Mouse (Mus musculus) hindbrain, embryonic 14.5 days (tissue): ENCODE results near the gene Atg2b. TPM values are rescaled to one million over a fixed set of nuclear protein-coding genes. Genes with fewer than 3 reads are reported as not detected.

Experiments
- ATAC-seq: fragments of 200-750 bp; cut with Nextera tagmentation; 2 replicates; pipeline ENCODE4 v1.8.0; 2017; ENCODE audit warnings: moderate number of reproducible peaks, mild to moderate bottlenecking, moderate TSS enrichment, moderate library complexity; ENCODE audit not compliant: low FRiP score
- DNase-seq: peaks from one replicate; pipeline ENCODE4 v3.0.0-alpha.2; 2015; ENCODE audit warnings: low spot score
- H3K27ac ChIP-seq: fragments of 300-500 bp; sonication (generic); 2 replicates; pipeline ENCODE4 v1.5.1; 2014; ENCODE audit warnings: mild to moderate bottlenecking, moderate library complexity
- H3K27me3 ChIP-seq: fragments of 300-500 bp; sonication (generic); 2 replicates; pipeline ENCODE4 v1.6.1; 2014; ENCODE audit warnings: mild to moderate bottlenecking, low read length, mixed read lengths; ENCODE audit not compliant: control insufficient read depth, insufficient read depth
- H3K36me3 ChIP-seq: fragments of 300-500 bp; sonication (generic); replicated peaks from 2 replicates; pipeline ENCODE4 v1.6.1; 2014; ENCODE audit not compliant: control insufficient read depth, insufficient read depth
- H3K4me1 ChIP-seq: fragments of 300-500 bp; sonication (generic); replicated peaks from 2 replicates; pipeline ENCODE4 v1.6.1; 2014; ENCODE audit warnings: antibody characterized with exemption, low read length, mixed read lengths; ENCODE audit not compliant: control insufficient read depth, insufficient read depth
- H3K4me2 ChIP-seq: fragments of 300-500 bp; sonication (generic); replicated peaks from 2 replicates; pipeline ENCODE4 v1.6.1; 2014; ENCODE audit warnings: mild to moderate bottlenecking, moderate library complexity
- H3K4me3 ChIP-seq: fragments of 300-500 bp; sonication (generic); replicated peaks from 2 replicates; pipeline ENCODE4 v1.5.1; 2014; ENCODE audit warnings: mild to moderate bottlenecking, low read length
- H3K9ac ChIP-seq: fragments of 300-500 bp; sonication (generic); 2 replicates; pipeline ENCODE4 v1.6.1; 2014
- H3K9me3 ChIP-seq: fragments of 300-500 bp; sonication (generic); 2 replicates; pipeline ENCODE4 v1.6.1; 2016; ENCODE audit warnings: low read length; ENCODE audit not compliant: control insufficient read depth
- WGBS: fragments of 180-500 bp; shearing (Covaris S2); extraction: QIAGEN DNeasy Blood & Tissue Kit; methylation state at CpG from one replicate; pipeline ENCODE4 v1.1.7; 2014; 5-methylcytosine and 5-hydroxymethylcytosine counted together
- polyA plus RNA-seq: library from polyadenylated mRNA; unstranded; fragments of >200 nt; fragmentation: Nextera tagmentation; extraction: Ambion mirVana; gene quantifications from 2 replicates; pipeline ENCODE4 v1.2.1, GENCODE M21; 2014

The Atg2b gene
- polyA plus RNA-seq, 1 experiment from 2014 or later = 18.2 TPM

DNA sequence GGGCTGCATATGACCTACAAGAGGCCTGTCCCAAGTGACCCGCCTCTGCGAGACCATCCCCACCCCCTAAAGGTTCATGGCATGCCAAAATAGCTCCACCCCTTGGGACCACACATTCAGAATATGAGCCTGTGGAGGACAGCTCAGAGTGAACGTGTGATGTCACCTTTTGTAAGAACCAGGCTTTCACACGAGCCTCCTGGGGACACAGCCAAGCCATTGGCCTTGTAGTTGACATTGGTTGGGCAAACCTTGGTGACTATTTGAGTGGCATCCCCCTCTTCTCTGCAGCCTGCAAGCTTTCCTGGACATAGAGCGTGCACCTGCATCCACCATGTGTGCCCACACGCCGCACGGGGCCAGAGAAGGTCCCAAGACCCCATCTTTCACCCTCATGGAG lies 97.5 kb downstream of the Atg2b start:
- H3K9ac ChIP-seq = no peak overlapping the region
- H3K4me2 ChIP-seq = no peak overlapping the region
- H3K27me3 ChIP-seq = no peaks in the 10 kb centered on the region
- DNase-seq (no peak), ATAC-seq (no peak)
- H3K36me3 ChIP-seq = no peaks in the 10 kb centered on the region
- 0 out of 2 replicates have a peak, but pooled peaks cover 3% of the 10 kb centered on the region for H3K4me1 ChIP-seq
- H3K27ac ChIP-seq = no peak overlapping the region
- H3K9me3 ChIP-seq = no peaks in the 10 kb centered on the region
- 85% methylated on average over 8 of the region's 8 CpGs for WGBS
- no peak overlapping the region for H3K4me3 ChIP-seq

GRCm38 (mm10) chr12:105584851-105585250 lies 100.2 kb downstream of the Atg2b start:
- Histone ChIP-seq H3K27me3 (no peaks in the 10 kb centered on the region), H3K4me3 (no peak overlapping the region), H3K9ac (no peak overlapping the region), H3K4me1 (0 out of 2 replicates have a peak, but pooled peaks cover 3% of the 10 kb centered on the region), H3K4me2 (no peak overlapping the region), H3K36me3 (no peaks in the 10 kb centered on the region), H3K27ac (no peak overlapping the region), H3K9me3 (no peaks in the 10 kb centered on the region)
- ATAC-seq = 0 out of 2 replicates have a peak, but pooled peaks have one; percentile 26
- DNase-seq = peak; percentile 70
- WGBS = 21% methylated on average over 11 of the region's 12 CpGs

DNA sequence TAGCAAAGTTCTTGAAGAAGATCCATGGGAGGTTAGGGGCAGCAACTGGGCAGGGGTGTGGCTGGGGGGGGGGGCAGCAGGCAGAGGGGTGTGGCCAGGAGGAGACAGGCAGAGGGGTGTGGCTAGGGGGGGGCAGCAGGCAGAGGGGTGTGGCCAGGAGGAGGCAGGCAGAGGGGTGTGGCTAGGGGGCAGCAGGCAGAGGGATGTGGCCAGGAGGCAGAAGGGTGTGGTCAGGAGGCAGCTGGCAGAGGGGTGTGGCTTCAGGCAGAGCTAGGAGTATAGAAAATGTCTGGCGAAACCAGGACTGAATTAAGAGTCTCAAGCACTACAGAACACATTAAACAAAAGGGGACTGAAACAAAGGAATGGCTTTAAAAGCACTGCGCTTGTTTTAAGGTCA lies 101.5 kb downstream of the Atg2b start:
- 9% methylated on average over 2 of the region's 2 CpGs for WGBS
- 0 out of 2 replicates have a peak, but pooled peaks cover 3% of the 10 kb centered on the region for H3K4me1 ChIP-seq
- H3K27me3 ChIP-seq = no peaks in the 10 kb centered on the region
- H3K36me3 ChIP-seq = no peaks in the 10 kb centered on the region
- H3K27ac ChIP-seq = no peak overlapping the region
- DNase-seq = no peak
- no peak overlapping the region for H3K4me3 ChIP-seq
- H3K9me3 ChIP-seq = no peaks in the 10 kb centered on the region
- H3K9ac ChIP-seq = no peak overlapping the region
- no peak overlapping the region for H3K4me2 ChIP-seq
- ATAC-seq = no peak

DNA sequence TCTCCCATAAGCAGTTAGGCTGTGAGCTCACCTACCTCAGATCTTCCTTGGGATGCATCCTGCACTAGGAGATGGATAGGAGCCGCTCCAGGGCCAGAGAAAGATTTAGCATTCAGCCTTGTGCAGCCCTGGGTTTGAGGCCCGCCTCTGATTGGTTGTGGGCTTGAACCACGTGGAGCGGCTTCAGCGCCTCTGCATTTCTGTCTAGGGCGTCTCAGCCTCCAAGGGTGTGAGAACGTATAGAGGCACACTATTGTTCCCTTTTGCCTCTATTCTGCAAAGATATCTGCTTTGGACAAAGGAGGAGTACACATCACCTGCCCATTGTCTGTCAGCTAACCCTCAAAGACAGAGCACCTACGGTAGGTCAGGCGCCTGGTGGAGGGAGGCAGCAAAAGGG lies 102.5 kb downstream of the Atg2b start:
- Histone ChIP-seq H3K4me2 (no peak overlapping the region), H3K9me3 (no peaks in the 10 kb centered on the region), H3K4me1 (0 out of 2 replicates have a peak, but pooled peaks cover 3% of the 10 kb centered on the region), H3K27ac (no peak overlapping the region), H3K27me3 (no peaks in the 10 kb centered on the region), H3K4me3 (no peak overlapping the region), H3K9ac (no peak overlapping the region), H3K36me3 (no peaks in the 10 kb centered on the region)
- ATAC-seq (no peak), DNase-seq (no peak)
- 57% methylated on average over 9 of the region's 9 CpGs for WGBS

DNA sequence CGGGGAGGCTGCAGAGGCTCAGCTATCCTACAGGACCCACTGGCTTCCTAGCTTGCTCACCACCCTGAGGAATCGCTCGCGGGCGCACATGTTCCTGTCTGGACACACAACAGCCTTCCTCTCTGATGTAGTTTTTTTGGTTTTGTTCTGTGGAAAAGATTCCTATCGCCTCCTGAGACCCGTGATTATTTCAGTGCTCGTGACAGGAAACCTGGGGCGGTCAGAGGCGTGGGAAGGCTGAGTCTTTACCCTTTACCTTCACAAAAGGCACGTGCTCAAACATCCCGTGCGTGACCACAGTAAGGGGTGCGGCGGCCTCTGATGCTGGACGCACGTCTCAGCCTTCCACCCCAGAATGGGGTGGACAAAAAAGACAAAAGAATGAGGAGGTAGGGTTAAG lies 104.5 kb downstream of the Atg2b start:
- Histone ChIP-seq H3K4me3 (no peak overlapping the region), H3K27ac (no peak overlapping the region), H3K9ac (no peak overlapping the region), H3K4me1 (0 out of 2 replicates have a peak, but pooled peaks cover 3% of the 10 kb centered on the region), H3K27me3 (no peaks in the 10 kb centered on the region), H3K36me3 (no peaks in the 10 kb centered on the region), H3K4me2 (no peak overlapping the region), H3K9me3 (no peaks in the 10 kb centered on the region)
- WGBS = 73% methylated on average over 17 of the region's 17 CpGs
- no peak for DNase-seq
- ATAC-seq = no peak

DNA sequence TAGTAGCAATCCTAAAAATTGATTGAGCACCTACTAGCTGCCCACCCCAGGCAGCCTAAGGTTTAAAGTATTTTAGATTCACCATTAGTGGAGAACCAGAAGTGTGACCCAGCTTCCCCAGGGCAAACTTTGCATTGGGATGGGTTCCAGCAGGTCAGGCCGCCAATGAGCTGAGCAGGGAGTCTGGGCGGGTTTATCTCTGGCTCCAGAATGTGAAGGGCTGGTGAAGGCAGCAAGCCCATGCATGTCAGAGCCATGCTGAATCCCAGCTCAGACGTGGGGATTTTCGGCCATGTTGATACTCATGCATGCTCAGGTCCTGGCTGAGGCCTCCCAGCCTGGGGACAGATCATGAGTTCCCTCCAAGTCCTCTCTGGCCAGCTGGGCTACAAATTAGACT lies 110.7 kb downstream of the Atg2b start:
- Histone ChIP-seq H3K4me1 (no peaks in the 10 kb centered on the region), H3K27me3 (no peaks in the 10 kb centered on the region), H3K4me3 (no peak overlapping the region), H3K4me2 (no peak overlapping the region), H3K36me3 (no peaks in the 10 kb centered on the region), H3K9ac (no peak overlapping the region), H3K9me3 (no peaks in the 10 kb centered on the region), H3K27ac (no peak overlapping the region)
- 91% methylated on average over 4 of the region's 4 CpGs for WGBS
- DNase-seq (no peak), ATAC-seq (no peak)

DNA sequence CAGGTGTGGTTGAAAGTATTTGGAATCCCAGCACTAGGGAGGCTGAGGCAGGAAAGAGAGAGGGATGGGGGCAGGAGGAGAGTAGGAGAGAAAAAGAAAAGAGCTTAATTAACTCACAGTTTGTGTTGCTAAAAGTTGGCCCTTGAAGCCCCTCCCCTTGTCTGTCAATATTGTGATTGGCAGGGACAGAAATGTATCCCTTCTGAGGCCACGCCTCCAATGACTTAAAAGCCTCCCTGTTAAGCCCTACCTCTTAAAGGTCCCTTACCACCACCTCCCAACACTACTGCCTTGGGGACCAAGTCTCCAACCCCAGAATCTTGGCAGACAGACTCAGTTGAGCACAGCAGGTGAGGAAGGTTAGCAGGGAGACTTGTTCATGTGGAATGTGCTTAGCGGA lies 112.4 kb downstream of the Atg2b start:
- WGBS = 80% methylated on average over 2 of the region's 2 CpGs
- no peak for ATAC-seq

GRCm38 (mm10) chr12:105571867-105572266 lies 113.1 kb downstream of the Atg2b start:
- H3K4me1 ChIP-seq = no peaks in the 10 kb centered on the region
- no peak overlapping the region for H3K4me2 ChIP-seq
- 57% methylated on average over 3 of the region's 3 CpGs for WGBS
- no peaks in the 10 kb centered on the region for H3K36me3 ChIP-seq
- no peak overlapping the region for H3K4me3 ChIP-seq
- DNase-seq (no peak), ATAC-seq (no peak)
- no peaks in the 10 kb centered on the region for H3K27me3 ChIP-seq
- no peak overlapping the region for H3K9ac ChIP-seq
- H3K27ac ChIP-seq = no peak overlapping the region
- no peaks in the 10 kb centered on the region for H3K9me3 ChIP-seq

More for the DNA sequence above, 112.4 kb downstream of the Atg2b start:
- H3K9me3 ChIP-seq = no peaks in the 10 kb centered on the region
- H3K4me3 ChIP-seq = no peak overlapping the region
- H3K4me1 ChIP-seq = no peaks in the 10 kb centered on the region
- no peak for DNase-seq
- no peak overlapping the region for H3K27ac ChIP-seq
- H3K4me2 ChIP-seq = no peak overlapping the region
- no peaks in the 10 kb centered on the region for H3K36me3 ChIP-seq
- H3K9ac ChIP-seq = no peak overlapping the region
- H3K27me3 ChIP-seq = no peaks in the 10 kb centered on the region
